Mouse (Mus musculus) ES-Bruce4 (cell line): ENCODE results near the gene Plxnd1.

Experiments used
- CTCF ChIP-seq: IDR thresholded peaks from one replicate; pipeline ENCODE4 v1.8.1; 2011; ENCODE audit warnings: low read depth, low read length
- EP300 ChIP-seq: IDR thresholded peaks from 2 replicates; pipeline ENCODE4 v1.6.1; 2011; ENCODE audit warnings: low read depth, low read length; ENCODE audit not compliant: insufficient read depth
- POLR2A ChIP-seq: IDR thresholded peaks from one replicate; pipeline ENCODE4 v1.8.1; 2011; ENCODE audit warnings: low read length; ENCODE audit not compliant: insufficient read depth

DNA sequence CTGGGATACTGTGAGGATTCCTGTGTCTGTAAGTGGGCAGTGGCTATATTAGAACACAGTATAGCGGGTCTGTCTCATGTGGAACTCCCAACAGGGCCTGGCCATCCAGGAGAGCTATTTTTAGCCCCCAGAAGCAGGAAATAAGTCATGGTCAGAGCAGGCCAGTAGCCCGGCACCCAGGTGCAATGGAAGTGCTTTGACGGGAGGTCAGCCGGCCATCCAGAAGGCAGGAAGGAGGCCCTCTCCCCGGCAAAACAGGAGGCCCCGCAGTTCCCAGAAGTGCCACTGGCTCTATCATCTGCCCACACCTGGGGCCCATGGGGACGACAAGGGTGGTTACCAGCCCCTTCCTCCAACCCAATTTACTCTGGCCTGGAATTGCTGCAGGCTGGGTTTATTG, 9.3 kb upstream of the Plxnd1 start:
- TF ChIP-seq EP300 (no peak), CTCF (no peak), POLR2A (no peak)
